Mouse (Mus musculus): ENCODE results near the gene Stx2.

Stx2 gene

GRCm38 (mm10) chr5:128953278-128954070 is 54.9 kb downstream of the Stx2 start, which contains the start of gene Rimbp2:
Gene Rimbp2 (minus strand): TSS chr5:128953486.
- DNase-seq (ENCODE audit: low read depth, low spot score): peak; percentile 81

- peak; percentile 43 for DNase-seq (ENCODE audit: low read depth, low spot score)
Observed at GRCm38 (mm10) chr5:128952291-128953195, 55.8 kb downstream of the Stx2 start.

GRCm38 (mm10) chr5:128951472-128951871 is 56.9 kb downstream of the Stx2 start:
- no peak for DNase-seq (ENCODE audit: low read depth, low spot score)

GRCm38 (mm10) chr5:128947093-128947492 is 61.3 kb downstream of the Stx2 start:
- no peak for DNase-seq (ENCODE audit: low read depth, low spot score)

- no peak for DNase-seq (ENCODE audit: low read depth, low spot score)
Observed at GRCm38 (mm10) chr5:128940436-128940835, 67.9 kb downstream of the Stx2 start.

GRCm38 (mm10) chr5:128935359-128935899 is 72.9 kb downstream of the Stx2 start:
- DNase-seq (ENCODE audit: low read depth, low spot score): no peak
